Mouse (Mus musculus) embryonic fibroblast, embryonic 13.5 days (primary cell): ENCODE measurements around the gene Ccnj.

ENCODE experiments used
- CTCF ChIP-seq: IDR thresholded peaks from 2 replicates; pipeline ENCODE4 v1.5.1; 2011; ENCODE audit warnings: mild to moderate bottlenecking, control low read depth, low read length, moderate library complexity, borderline replicate concordance; ENCODE audit not compliant: insufficient read depth
- POLR2A ChIP-seq: IDR thresholded peaks from 2 replicates; pipeline ENCODE4 v1.6.1; 2011; ENCODE audit warnings: low read depth, mild to moderate bottlenecking, control low read depth, low read length, moderate library complexity

DNA sequence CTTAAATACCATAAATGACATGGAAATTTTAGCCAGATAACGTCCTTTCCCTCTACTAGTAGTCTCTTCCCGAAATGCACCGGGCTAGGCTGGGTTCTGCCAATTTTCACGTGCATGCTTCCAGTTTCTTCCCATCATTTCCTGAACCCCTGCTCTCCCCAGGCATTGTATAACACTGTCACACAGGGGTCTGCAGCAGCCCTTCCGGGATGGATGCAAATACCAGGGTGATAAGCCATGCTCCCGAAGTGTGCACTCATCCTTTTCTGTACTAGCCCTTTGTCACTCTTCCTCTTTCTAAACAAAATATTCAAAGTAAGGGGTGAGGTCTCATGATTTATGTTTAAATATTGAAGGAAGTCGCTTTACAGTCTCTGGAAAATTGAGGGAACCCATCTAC, 881 bp upstream of the Ccnj start:
- TF ChIP-seq POLR2A, result no peak
- no peak for TF ChIP-seq CTCF
